Mouse (Mus musculus) myocyte (in vitro differentiated cells): ENCODE measurements at regions not wholly inside any gene's neighbourhood (a gene's known extent, or its start where the extent isn't known, plus 50 kb on each side); places are given as distances from the start of the nearest gene placed in this dataset.

Experiments
- H3K27me3 ChIP-seq: one replicate; pipeline ENCODE4 v1.6.1; 2011; ENCODE audit not compliant: control insufficient read depth, insufficient read depth, insufficient read length
- H3K36me3 ChIP-seq: one replicate; pipeline ENCODE4 v1.6.1; 2011; ENCODE audit not compliant: control insufficient read depth, insufficient read depth
- H3K4me2 ChIP-seq: one replicate; pipeline ENCODE4 v1.6.1; 2011; ENCODE audit warnings: low read depth, control low read depth
- H3K4me3 ChIP-seq: one replicate; pipeline ENCODE4 v1.5.1; 2011; ENCODE audit warnings: mild to moderate bottlenecking, control low read depth, moderate library complexity
- H3K79me2 ChIP-seq: one replicate; pipeline ENCODE4 v1.6.1; 2011; ENCODE audit not compliant: control insufficient read depth, insufficient read depth
- H3ac ChIP-seq: one replicate; pipeline ENCODE4 v1.6.1; 2011; ENCODE audit not compliant: control insufficient read depth, insufficient read length
- CEBPB ChIP-seq: IDR thresholded peaks from 2 replicates; pipeline ENCODE4 v1.6.1; 2011; ENCODE audit warnings: mild to moderate bottlenecking, moderate library complexity; ENCODE audit not compliant: poor library complexity, insufficient read depth, severe bottlenecking
- E2F4 ChIP-seq: IDR thresholded peaks from one replicate; pipeline ENCODE4 v1.6.1; 2011; ENCODE audit warnings: mild to moderate bottlenecking, control low read depth, moderate library complexity; ENCODE audit not compliant: insufficient read depth
- MAX ChIP-seq: IDR thresholded peaks from one replicate; pipeline ENCODE4 v1.6.1; 2011; ENCODE audit warnings: low read depth, mild to moderate bottlenecking, control low read depth
- MYOD1 ChIP-seq, 3 experiments: IDR thresholded peaks; one replicate each; pipeline ENCODE4 v1.6.1; 2011; ENCODE audit warnings: control low read depth in 2 of 3, low read depth in 2 of 3, mild to moderate bottlenecking in 2 of 3, moderate library complexity in 1 of 3; ENCODE audit not compliant: insufficient read length in 2 of 3, control insufficient read depth in 1 of 3
- MYOG ChIP-seq, 3 experiments: IDR thresholded peaks; one replicate each; pipeline ENCODE4 v1.6.1; 2011; ENCODE audit warnings: control low read depth in 2 of 3, low read depth in 2 of 3, mild to moderate bottlenecking in 2 of 3; ENCODE audit not compliant: insufficient read length in 2 of 3, control insufficient read depth in 1 of 3, insufficient read depth in 1 of 3
- POLR2A ChIP-seq: IDR thresholded peaks from one replicate; pipeline ENCODE4 v1.6.1; 2011; ENCODE audit warnings: low read depth, mild to moderate bottlenecking, control low read depth, moderate library complexity; ENCODE audit not compliant: insufficient read length
- POLR2AphosphoS2 ChIP-seq: IDR thresholded peaks from one replicate; pipeline ENCODE4 v1.6.1; 2011; ENCODE audit warnings: low read depth, control low read depth; ENCODE audit not compliant: insufficient read length
- REST ChIP-seq: IDR thresholded peaks from one replicate; pipeline ENCODE4 v1.6.1; 2011; ENCODE audit warnings: mild to moderate bottlenecking, control low read depth, moderate library complexity; ENCODE audit not compliant: insufficient read depth, insufficient read length
- SRF ChIP-seq: IDR thresholded peaks from one replicate; pipeline ENCODE4 v1.6.1; 2011; ENCODE audit warnings: low read depth; ENCODE audit not compliant: control insufficient read depth, insufficient read length
- TCF12 ChIP-seq: IDR thresholded peaks from one replicate; pipeline ENCODE4 v1.6.1; 2011; ENCODE audit warnings: mild to moderate bottlenecking, control low read depth; ENCODE audit not compliant: poor library complexity, insufficient read depth, severe bottlenecking
- TCF3 ChIP-seq: IDR thresholded peaks from one replicate; pipeline ENCODE4 v1.6.1; 2011; ENCODE audit warnings: low read depth, control low read depth; ENCODE audit not compliant: insufficient read length
- USF1 ChIP-seq: IDR thresholded peaks from one replicate; pipeline ENCODE4 v1.6.1; 2011; ENCODE audit warnings: low read depth, mild to moderate bottlenecking, control low read depth, moderate library complexity

DNA sequence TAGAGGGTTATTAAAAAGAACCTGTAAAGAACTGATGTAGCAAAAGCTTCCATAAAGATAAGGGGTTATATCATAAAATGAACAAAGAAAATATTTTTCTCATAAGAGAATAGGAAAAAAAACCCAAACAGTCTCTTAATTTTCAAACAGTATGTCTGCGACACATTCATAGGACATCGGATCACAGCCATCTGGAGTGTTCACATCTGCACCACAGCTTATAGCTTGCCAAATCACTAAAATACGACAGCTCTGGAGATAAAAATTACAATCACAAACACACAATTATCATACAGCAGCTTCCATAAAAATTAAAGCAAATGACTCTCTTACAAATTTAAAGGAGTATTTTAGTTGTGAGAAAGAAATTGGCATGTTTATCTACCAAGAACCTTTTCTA lies 456.9 kb upstream of the Gm5415 start:
- no peaks in the 10 kb centered on the region for H3K79me2 ChIP-seq
- TF ChIP-seq CEBPB (no peak), E2F4 (no peak), MYOG (IDR thresholded peaks at IDR 0.05; ENCODE audit: control insufficient read depth in 1 of 3, insufficient read depth in 1 of 3, insufficient read length in 2 of 3, low read depth in 2 of 3) (no peak), POLR2AphosphoS2 (no peak), MYOD1 (IDR thresholded peaks at IDR 0.05; ENCODE audit: control insufficient read depth in 1 of 3, insufficient read length in 2 of 3, low read depth in 2 of 3) (no peak), POLR2A (no peak), REST (no peak), MAX (no peak), SRF (no peak), TCF3 (no peak)
- no peak overlapping the region for H3K4me3 ChIP-seq
- no peaks in the 10 kb centered on the region for H3K36me3 ChIP-seq
- no peaks in the 10 kb centered on the region for H3K27me3 ChIP-seq
- no peak overlapping the region for H3ac ChIP-seq
- H3K4me2 ChIP-seq: no peak overlapping the region

DNA sequence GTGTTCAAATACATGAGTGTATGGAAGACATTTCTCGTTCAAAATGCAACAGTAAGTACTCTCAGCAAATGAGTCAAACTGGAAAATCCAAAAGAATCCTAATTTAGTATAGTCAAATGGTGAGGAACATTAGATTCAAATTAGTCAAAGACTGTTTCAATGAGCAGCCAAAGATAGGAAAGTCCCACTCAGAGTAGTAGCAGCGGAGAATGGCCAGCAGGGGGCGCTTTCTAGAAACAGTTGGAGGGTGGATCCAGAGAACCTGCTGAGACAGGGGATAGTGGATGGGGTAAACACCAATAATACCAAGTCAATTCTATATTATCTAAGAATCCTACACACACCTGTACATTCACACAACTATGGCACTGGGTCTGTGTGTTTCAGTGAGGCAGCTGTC lies 417.9 kb upstream of the Gm5415 start:
- Histone ChIP-seq H3K4me3 (no peak overlapping the region), H3ac (no peak overlapping the region), H3K36me3 (no peaks in the 10 kb centered on the region), H3K4me2 (no peak overlapping the region), H3K79me2 (no peaks in the 10 kb centered on the region), H3K27me3 (no peaks in the 10 kb centered on the region)
- TF ChIP-seq USF1 (no peak), SRF (no peak), REST (no peak), MYOD1 (IDR thresholded peaks at IDR 0.05; ENCODE audit: control insufficient read depth in 1 of 3, insufficient read length in 2 of 3, low read depth in 2 of 3) (no peak), POLR2A (no peak), E2F4 (no peak), MYOG (IDR thresholded peaks at IDR 0.05; ENCODE audit: control insufficient read depth in 1 of 3, insufficient read depth in 1 of 3, insufficient read length in 2 of 3, low read depth in 2 of 3) (no peak), MAX (no peak), TCF3 (no peak), POLR2AphosphoS2 (no peak), CEBPB (no peak), TCF12 (no peak)

DNA sequence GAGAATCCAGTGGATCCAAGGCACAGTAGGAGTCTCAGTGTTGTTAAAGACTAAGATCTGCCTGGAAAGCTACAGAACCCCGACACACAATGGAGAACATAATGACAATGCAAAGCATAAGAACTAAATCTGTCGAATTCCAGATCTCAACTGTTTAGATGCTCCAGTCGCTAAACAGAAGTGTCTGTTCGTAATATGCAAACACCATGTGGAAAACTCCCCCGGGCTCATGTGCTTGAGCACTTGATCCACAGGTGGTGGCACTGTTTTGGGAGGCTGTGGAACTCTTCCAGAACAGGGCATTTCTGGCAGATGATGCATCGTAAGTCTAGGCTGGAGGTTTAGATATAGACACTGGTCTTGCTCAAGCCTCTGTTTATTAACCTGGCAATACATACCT lies 412.2 kb upstream of the Gm5415 start:
- Histone ChIP-seq H3K4me3 (no peak overlapping the region), H3K36me3 (no peaks in the 10 kb centered on the region), H3K27me3 (no peaks in the 10 kb centered on the region), H3ac (no peak overlapping the region), H3K79me2 (no peaks in the 10 kb centered on the region), H3K4me2 (no peak overlapping the region)
- no peak for TF ChIP-seq CEBPB
- TF ChIP-seq USF1: no peak
- no peak for TF ChIP-seq POLR2AphosphoS2
- no peak for TF ChIP-seq MYOD1 (IDR thresholded peaks at IDR 0.05; ENCODE audit: control insufficient read depth in 1 of 3, insufficient read length in 2 of 3, low read depth in 2 of 3)
- TF ChIP-seq MYOG (IDR thresholded peaks at IDR 0.05; ENCODE audit: control insufficient read depth in 1 of 3, insufficient read depth in 1 of 3, insufficient read length in 2 of 3, low read depth in 2 of 3): no peak
- TF ChIP-seq POLR2A: no peak
- TF ChIP-seq SRF: no peak
- TF ChIP-seq REST: no peak

DNA sequence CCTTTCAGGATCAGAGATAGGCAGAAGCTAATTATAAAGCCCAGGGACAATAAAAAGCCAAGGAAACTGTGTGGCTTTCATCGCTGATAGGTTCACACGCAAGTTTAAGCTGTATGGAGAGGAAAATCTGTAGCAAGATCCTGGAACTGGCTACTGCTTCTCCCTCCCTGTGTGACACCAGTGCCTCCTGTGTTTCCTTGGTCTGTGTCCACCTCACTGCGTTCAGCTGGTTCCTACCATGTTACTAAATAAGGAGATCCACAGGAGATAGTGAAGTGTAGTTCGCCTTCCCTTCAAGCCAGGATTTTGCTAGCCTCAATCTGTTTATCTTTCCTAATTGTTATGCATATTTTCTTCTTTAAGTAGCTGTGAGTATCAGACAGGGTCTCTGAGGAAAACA lies 399.2 kb upstream of the Gm5415 start:
- Histone ChIP-seq H3K4me3 (no peak overlapping the region), H3K27me3 (no peaks in the 10 kb centered on the region), H3ac (no peak overlapping the region), H3K36me3 (no peaks in the 10 kb centered on the region), H3K4me2 (no peak overlapping the region), H3K79me2 (no peaks in the 10 kb centered on the region)
- TF ChIP-seq CEBPB (no peak), MAX (no peak), E2F4 (no peak), MYOD1 (IDR thresholded peaks at IDR 0.05; ENCODE audit: control insufficient read depth in 1 of 3, insufficient read length in 2 of 3, low read depth in 2 of 3) (no peak), MYOG (IDR thresholded peaks at IDR 0.05; ENCODE audit: control insufficient read depth in 1 of 3, insufficient read depth in 1 of 3, insufficient read length in 2 of 3, low read depth in 2 of 3) (no peak), REST (no peak), SRF (no peak), POLR2A (no peak), TCF3 (no peak), USF1 (no peak), POLR2AphosphoS2 (no peak), TCF12 (no peak)

DNA sequence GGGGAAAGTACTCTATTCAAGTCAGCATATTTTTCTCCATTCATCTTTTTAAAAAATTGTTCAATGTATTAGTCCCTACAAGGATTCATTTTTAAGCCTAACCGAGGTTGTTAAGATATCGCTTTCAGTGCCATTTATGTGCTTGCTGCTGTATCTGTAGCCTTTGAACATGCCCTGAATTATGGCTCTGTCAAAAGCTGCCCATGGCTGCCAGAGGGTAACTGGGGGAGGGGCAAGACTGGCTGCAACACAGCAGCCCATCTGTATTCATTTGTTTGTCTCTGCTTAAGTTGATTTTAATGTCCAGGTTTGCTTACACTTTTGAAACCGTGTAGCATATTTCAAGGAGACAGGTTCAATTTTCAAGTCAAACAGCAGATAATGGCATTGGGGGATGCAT lies 383.3 kb upstream of the Gm5415 start:
- H3K79me2 ChIP-seq: no peaks in the 10 kb centered on the region
- no peak overlapping the region for H3K4me3 ChIP-seq
- no peak overlapping the region for H3K4me2 ChIP-seq
- no peaks in the 10 kb centered on the region for H3K36me3 ChIP-seq
- no peaks in the 10 kb centered on the region for H3K27me3 ChIP-seq
- H3ac ChIP-seq: no peak overlapping the region
- TF ChIP-seq USF1 (no peak), CEBPB (no peak), MYOG (IDR thresholded peaks at IDR 0.05; ENCODE audit: control insufficient read depth in 1 of 3, insufficient read depth in 1 of 3, insufficient read length in 2 of 3, low read depth in 2 of 3) (no peak), MAX (no peak), MYOD1 (IDR thresholded peaks at IDR 0.05; ENCODE audit: control insufficient read depth in 1 of 3, insufficient read length in 2 of 3, low read depth in 2 of 3) (no peak), TCF3 (no peak), TCF12 (no peak), E2F4 (no peak), POLR2AphosphoS2 (no peak), REST (no peak), POLR2A (no peak), SRF (no peak)
